Mouse (Mus musculus): ENCODE results near the gene Art5.
"Not testable (repeated sequence)": the region's sequence is repeated elsewhere in the genome, so short reads cannot be mapped to it uniquely, and the experiment has no call there.

The Art5 gene

DNA sequence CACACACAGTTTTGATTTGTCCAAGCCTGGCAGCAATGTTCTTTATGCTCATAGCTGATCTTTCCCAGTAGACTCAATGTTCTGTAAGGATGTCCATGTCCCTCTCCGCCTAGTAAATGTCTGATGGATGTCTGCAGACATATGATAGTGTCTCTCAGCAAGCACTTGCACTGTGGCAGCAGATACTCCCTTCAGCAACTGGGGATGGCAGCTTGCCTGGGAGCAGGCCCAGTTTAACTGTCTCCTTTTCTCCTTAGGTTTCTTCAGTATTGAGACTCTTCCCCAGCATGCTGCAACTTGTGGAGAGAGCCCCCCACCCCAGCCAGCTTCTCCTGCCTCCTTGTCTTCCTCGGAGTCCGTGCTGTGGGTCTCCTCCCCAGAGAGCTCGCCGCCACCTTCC lies 27.5 kb downstream of the Art5 start:
- no peak for DNase-seq (ENCODE audit: low spot score in 2 of 2)

DNA sequence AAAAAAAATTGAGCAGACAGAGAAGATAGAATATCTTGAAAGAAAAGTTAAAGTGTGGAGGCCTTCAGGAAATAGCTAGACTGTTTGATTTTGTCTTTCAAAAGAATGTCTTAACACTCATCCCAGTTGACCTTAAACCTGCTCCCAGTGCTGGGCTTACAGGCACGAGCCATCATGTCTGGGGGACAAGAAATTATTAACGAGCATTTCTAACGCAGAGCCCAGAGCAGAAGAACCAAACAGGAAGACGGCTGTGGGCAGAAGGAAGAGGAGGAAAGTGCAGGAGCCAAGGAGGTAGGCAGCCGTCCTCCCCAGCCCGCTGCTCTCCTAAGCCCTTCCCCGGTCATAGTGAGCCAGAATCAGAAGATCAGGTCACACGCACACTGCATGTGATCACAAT lies 29.0 kb downstream of the Art5 start:
- DNase-seq (ENCODE audit: low spot score in 2 of 2) = no peak

DNA sequence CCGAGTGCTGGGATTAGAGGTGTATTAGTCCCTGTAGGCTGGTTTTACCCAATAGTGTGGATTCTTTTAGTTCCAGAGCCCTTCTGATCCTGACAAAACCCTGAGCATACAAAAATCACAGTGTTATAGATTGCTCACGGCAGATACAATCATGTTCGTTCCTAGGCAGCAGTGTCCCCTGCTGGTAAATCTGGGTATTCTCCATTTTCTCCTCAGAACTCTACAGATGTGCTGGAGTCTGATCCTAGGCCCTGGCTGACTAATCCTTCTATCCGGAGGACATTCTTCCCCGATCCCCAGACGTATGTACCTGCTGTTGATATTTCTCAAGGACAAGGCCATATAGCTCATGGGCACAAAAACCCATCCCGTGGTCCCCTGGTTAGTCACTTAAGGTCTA lies 30.8 kb downstream of the Art5 start:
- DNase-seq (ENCODE audit: low spot score in 2 of 2) = no peak

DNA sequence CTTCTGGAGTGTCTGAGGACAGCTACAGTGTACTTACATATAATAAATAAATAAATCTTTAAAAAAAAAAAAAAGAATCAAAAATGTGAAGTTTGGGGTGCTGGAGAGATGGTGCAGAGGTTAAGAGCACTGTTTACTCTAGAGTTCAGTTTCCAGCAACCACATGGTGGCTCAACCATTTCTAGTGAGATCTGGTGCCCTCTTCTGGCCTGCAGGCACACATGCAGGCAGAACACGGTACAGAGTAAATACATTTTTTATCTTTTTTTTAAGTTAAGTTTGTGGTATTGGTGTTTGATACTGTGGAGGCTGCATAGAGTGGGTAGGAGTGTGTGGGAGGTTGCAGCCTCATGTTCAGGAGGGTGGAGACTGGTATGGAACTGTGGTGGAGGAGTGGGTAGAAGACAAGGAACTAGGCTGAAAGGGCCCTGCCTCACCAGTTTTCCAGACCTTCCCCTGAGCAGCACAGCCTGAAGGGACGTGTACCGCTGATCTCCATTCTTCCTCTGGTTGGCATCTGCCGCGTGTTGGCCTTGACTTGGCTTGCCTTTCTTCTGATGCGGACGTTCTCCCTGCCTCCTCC lies 32.5 kb downstream of the Art5 start:
- DNase-seq (ENCODE audit: low spot score in 2 of 2) = no peak

DNA sequence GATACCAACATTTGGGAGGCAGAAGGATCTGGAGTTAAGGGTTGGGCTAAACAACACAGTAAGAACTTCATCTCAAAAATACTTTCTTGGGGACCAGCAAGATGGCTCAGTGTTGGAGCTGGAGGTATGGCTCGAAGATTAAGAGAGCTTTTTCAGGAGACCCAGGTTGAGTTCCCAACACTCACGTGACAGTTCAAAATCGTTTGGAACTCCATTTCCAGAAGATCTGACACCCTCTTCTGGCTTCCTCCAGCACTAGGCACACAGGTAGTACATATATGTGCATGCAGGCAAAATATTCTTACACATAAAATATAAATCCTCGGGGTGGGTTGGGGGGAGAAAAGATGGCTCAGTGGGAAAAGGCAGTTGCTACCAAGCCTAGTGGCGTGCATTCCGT lies 42.9 kb downstream of the Art5 start:
- no peak for DNase-seq (ENCODE audit: low spot score in 2 of 2)

DNA sequence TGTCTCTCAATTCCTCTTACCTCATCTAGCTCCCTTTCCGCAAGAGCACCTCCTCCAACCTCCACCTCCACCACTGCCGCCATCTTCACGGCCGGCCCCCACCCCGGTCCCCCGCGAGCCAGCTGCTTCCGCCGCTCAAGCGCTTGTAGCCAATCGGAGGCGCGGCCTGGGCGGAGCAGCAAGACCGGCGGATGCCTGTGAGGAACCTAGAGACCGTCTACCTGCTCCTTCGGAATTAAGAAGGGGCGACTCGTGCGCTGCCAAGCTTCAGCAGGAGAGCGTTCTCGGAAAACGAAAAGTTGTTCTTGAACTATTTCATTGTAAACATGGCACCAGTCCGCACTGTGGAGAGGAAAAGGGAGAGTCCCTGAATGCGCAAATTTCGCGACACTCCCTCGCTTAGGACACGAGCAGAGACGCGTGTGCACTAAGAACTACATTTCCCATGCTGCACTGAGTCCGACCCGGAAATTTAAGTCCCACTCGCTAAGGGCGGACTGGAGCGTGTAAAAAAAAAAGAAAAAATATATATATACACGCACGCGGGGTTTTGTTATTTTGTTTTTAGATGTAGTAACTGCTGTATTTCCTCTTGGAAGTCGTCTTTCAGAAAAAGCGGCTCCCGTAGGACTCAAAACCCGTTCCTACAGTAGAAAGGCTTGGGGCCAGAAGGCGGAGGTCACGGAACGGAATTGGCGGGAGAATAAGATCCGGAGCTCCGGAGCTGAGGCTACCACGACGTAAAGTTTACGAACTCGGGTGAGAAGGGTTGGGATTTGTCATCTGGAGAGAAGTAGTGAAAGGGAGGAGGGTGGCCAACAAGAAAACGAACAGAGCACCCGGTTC lies 44.0 kb downstream of the Art5 start, which contains the start of the genes Rnf121, Xndc1 and Xntrpc:
TSS of gene Rnf121 (minus strand) at position 424 of the 846 bp plus-strand sequence.
TSS of gene Xndc1 (plus strand) at position 466 of the 846 bp plus-strand sequence.
TSS of gene Xntrpc (plus strand) at position 668 of the 846 bp plus-strand sequence.
- peak; percentile 87 to 92 for DNase-seq (ENCODE audit: low spot score in 2 of 2)

DNA sequence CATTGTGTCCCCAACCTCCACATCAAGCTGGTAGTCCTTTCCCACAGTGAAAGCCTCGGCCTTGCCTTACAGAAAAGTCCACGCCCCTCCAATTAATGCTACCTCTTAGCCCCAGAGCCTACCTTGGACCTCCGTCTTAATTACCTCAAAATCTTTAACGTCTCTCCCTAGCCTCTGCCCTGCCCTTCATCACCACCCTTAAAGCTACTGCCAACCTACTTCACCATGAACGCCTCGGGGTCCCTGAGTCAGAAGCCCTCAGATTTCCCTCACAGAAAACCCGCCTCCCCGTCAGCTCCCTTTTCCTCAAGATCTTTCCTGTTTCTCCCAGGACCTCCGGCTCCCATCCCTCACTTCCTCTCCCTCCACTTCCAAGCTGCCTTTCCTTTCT lies 44.6 kb downstream of the Art5 start:
- DNase-seq (ENCODE audit: low spot score in 2 of 2) = peak in 1 of 2 experiments; percentile 9

DNA sequence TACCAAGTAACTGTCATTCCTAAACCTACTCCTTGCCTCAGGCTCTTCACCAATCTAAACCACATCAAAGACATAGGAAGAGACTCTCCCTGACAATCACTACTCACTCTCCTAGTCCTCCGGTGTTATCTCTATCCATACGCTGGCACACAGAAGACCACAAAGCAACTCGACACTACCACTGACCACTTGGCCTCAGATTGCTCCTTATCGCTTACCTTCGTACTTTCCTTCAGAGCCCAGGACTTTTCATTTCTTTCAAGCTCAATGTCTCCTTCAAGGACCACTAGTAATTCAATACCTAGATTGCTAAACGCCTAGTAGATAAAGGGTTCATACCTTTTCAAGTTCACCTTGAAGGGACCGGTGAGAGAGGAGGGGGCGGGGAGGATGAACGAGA lies 45.4 kb downstream of the Art5 start:
- no peak for DNase-seq (ENCODE audit: low spot score in 2 of 2)

DNA sequence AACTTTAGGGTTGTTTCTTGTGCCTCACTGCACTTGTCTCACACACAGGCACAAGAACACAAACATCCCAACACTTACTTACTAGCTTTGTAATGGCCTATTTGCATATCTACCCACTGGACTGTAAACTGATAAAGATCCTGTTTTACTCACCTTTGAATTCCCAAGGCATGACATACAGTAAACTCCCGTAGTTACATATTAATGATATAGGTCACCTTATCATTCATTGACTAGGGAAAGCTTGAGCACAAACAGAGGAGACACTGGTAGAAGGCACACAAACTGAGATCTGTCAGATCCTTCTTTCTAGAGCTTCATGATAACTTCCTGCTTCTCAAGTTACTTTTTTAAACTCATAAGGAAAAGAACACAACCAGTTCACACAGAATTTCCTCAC lies 47.1 kb downstream of the Art5 start:
- DNase-seq (ENCODE audit: low spot score in 2 of 2) = no peak

DNA sequence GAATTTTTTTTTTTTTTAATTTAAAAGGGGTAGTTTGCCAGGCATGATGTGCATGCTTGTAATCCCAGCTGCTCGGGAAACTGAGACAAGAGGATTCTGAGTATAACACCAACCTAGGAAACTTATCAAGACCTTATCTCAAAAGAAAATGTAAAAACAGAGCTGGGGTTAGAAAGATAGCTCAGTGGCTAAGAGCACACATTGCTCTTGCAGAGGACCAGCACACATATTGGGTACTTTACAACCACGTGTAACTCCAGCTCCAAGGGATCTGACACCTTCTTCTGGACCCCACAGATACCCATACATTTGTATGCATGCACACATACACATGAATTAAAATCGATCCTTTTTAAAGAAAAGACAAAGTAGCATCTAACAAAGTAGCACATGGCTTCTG lies 47.9 kb downstream of the Art5 start:
- DNase-seq (ENCODE audit: low spot score in 2 of 2) = no peak

DNA sequence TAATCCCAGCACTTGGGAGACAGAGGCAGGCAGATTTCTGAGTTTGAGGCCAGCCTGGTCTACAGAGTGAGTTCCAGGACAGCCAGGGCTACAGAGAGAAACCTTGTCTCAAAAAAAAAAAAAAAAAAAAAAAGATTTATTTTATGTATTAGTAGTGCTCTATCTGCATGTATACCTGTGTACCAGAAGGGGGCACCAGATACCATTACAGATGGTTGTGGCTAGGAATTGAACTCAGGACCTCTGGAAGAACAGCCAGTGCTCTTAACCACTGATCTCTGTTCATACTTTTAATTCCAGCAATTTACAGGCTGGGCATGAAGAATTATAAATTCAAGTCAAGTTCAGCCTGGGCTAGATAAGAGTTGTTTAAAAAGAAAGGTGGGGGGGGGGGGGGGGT lies 60.8 kb downstream of the Art5 start:
- DNase-seq (ENCODE audit: low spot score in 2 of 2) = not testable (repeated sequence)
